Mouse (Mus musculus) C2C12 (cell line): Measurements from ENCODE around the gene Siglec1. TPM values are rescaled to one million over a fixed set of nuclear protein-coding genes. Genes with fewer than 3 reads are reported as not detected.
A peak's percentile ranks its signal among the peaks of the same experiment; 100 is the strongest.

ENCODE experiments used
- H3K27me3 ChIP-seq: one replicate; pipeline ENCODE4 v1.6.1; 2011; ENCODE audit not compliant: control insufficient read depth, insufficient read depth, insufficient read length
- H3K36me3 ChIP-seq: one replicate; pipeline ENCODE4 v1.6.1; 2011; ENCODE audit not compliant: control insufficient read depth, insufficient read depth
- H3K4me3 ChIP-seq: one replicate; pipeline ENCODE4 v1.5.1; 2011; ENCODE audit warnings: mild to moderate bottlenecking, control low read depth; ENCODE audit not compliant: poor library complexity, insufficient read depth, severe bottlenecking
- H3K79me2 ChIP-seq: one replicate; pipeline ENCODE4 v1.6.1; 2011; ENCODE audit not compliant: control insufficient read depth, insufficient read depth
- H3K79me3 ChIP-seq: one replicate; pipeline ENCODE4 v1.6.1; 2011; ENCODE audit warnings: low read depth, control low read depth
- H3ac ChIP-seq: one replicate; pipeline ENCODE3; 2011; ENCODE audit warnings: low read depth; ENCODE audit not compliant: control insufficient read depth, insufficient read length
- CEBPB ChIP-seq: IDR thresholded peaks from one replicate; pipeline ENCODE4 v1.6.1; 2011; ENCODE audit warnings: low read depth, mild to moderate bottlenecking, control low read depth, moderate library complexity
- CTCF ChIP-seq: IDR thresholded peaks from one replicate; pipeline ENCODE4 v1.5.1; 2011; ENCODE audit not compliant: control insufficient read depth, insufficient read depth, insufficient read length
- FOSL1 ChIP-seq: IDR thresholded peaks from one replicate; pipeline ENCODE4 v1.8.0; 2011; ENCODE audit warnings: mild to moderate bottlenecking, low read length; ENCODE audit not compliant: poor library complexity, insufficient read depth, severe bottlenecking
- MAX ChIP-seq: IDR thresholded peaks from one replicate; pipeline ENCODE4 v1.6.1; 2011; ENCODE audit warnings: mild to moderate bottlenecking, control low read depth
- MYOD1 ChIP-seq: IDR thresholded peaks from one replicate; pipeline ENCODE4 v1.6.1; 2011; ENCODE audit warnings: low read depth; ENCODE audit not compliant: control insufficient read depth, insufficient read length
- MYOG ChIP-seq: IDR thresholded peaks from one replicate; pipeline ENCODE4 v1.6.1; 2011; ENCODE audit not compliant: control insufficient read depth, insufficient read length; ENCODE audit errors: extremely low read depth
- USF1 ChIP-seq: IDR thresholded peaks from one replicate; pipeline ENCODE4 v1.6.1; 2011; ENCODE audit warnings: low read depth, mild to moderate bottlenecking, control low read depth, moderate library complexity
- polyA plus RNA-seq: library from polyadenylated mRNA; unstranded; fragments of >200 nt; fragmentation: generic; extraction: Trizol; gene quantifications from one replicate; pipeline ENCODE4 v1.2.1, GENCODE M21; 2012; ENCODE audit warnings: missing spikeins

Siglec1 gene
- polyA plus RNA-seq, 1 experiment: 0.01 TPM

- no peak overlapping the region for H3K4me3 ChIP-seq
- H3K36me3 ChIP-seq: no peaks in the 10 kb centered on the region
- H3ac ChIP-seq: no peak overlapping the region
- TF ChIP-seq MAX: no peak
- peaks cover 12% of the 10 kb centered on the region for H3K27me3 ChIP-seq
- H3K79me3 ChIP-seq: no peaks in the 10 kb centered on the region
- H3K79me2 ChIP-seq: no peaks in the 10 kb centered on the region
Measured at GRCm38 (mm10) chr2:131044354-131044852, 42.2 kb downstream of the Siglec1 start.

GRCm38 (mm10) chr2:131042988-131043387 is 43.6 kb downstream of the Siglec1 start, which contains the start of gene Gfra4:
Gene Gfra4, minus strand, starts transcription at chr2:131043088.
- H3K27me3 ChIP-seq: peaks cover 12% of the 10 kb centered on the region
- no peaks in the 10 kb centered on the region for H3K36me3 ChIP-seq
- no peaks in the 10 kb centered on the region for H3K79me3 ChIP-seq
- no peak within 1 kb of the TSS for H3K4me3 ChIP-seq
- no peak within 1 kb of the TSS for H3ac ChIP-seq
- no peaks in the 10 kb centered on the region for H3K79me2 ChIP-seq
- TF ChIP-seq MYOG (no peak), FOSL1 (no peak), USF1 (no peak), CTCF (no peak), CEBPB (no peak), MYOD1 (no peak), MAX (no peak)

DNA sequence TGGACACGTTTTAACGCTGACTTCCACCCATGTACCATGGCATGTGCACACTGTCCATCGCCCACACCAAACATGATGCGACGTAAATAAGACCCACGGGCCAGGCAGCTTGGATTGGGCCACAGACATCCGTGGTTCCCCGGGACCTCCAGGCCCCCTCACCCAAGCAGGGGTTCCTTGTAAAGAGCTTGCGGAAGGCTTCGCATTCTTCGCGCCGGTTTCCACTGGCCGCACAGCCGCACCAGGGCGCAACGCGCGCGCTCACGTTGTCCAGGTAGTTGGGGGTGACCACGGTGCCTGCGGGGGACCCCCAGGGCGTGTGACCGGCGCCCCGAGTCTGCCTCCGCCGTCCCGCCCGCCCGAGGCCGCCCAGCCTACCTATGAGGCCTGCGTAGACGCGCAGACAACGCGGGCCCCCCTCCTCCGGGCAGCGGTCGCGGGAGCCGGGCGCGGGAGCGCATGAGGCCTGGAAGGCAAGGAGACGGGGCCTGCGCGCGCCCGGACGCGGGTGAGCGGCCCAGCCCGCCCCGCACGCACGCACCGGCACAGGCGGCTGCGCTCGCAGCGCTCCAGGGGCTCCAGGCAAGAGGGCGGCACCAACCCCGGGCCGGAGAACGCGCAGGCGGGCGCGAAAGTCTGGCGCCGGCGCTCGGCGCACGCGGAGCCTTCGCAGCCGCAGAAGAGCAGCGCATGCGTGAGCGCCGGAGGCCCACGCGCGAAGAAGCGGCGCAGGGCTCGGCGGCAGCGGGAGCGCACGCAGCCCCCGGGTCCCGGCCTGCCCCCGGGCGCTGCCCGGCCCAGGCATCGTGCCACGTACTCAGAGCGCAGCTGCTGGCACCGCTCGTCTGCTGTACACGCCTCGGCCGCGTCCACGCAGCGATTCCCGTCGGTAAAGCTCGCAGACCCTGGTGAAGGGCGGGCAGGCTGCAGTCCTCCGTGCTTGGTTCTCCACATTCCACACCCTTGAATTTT is 45.4 kb downstream of the Siglec1 start:
- no peaks in the 10 kb centered on the region for H3K36me3 ChIP-seq
- H3K4me3 ChIP-seq: no peak overlapping the region
- peaks cover 12% of the 10 kb centered on the region for H3K27me3 ChIP-seq
- no peaks in the 10 kb centered on the region for H3K79me2 ChIP-seq
- TF ChIP-seq FOSL1: no peak
- no peak for TF ChIP-seq CEBPB
- TF ChIP-seq CTCF: no peak
- TF ChIP-seq MYOG: no peak
- no peak for TF ChIP-seq MAX
- TF ChIP-seq MYOD1: no peak
- no peak for TF ChIP-seq USF1
- H3K79me3 ChIP-seq: no peaks in the 10 kb centered on the region
- H3ac ChIP-seq: no peak overlapping the region

- no peaks in the 10 kb centered on the region for H3K36me3 ChIP-seq
- no peaks in the 10 kb centered on the region for H3K79me2 ChIP-seq
- H3K4me3 ChIP-seq: no peak overlapping the region
- H3ac ChIP-seq: no peak overlapping the region
- peaks cover 12% of the 10 kb centered on the region for H3K27me3 ChIP-seq
- TF ChIP-seq CTCF (no peak), FOSL1 (no peak), USF1 (no peak), MYOD1 (no peak), CEBPB (no peak), MYOG (no peak), MAX (no peak)
- H3K79me3 ChIP-seq: no peaks in the 10 kb centered on the region
Measured at GRCm38 (mm10) chr2:131038675-131039074, 47.9 kb downstream of the Siglec1 start.

DNA sequence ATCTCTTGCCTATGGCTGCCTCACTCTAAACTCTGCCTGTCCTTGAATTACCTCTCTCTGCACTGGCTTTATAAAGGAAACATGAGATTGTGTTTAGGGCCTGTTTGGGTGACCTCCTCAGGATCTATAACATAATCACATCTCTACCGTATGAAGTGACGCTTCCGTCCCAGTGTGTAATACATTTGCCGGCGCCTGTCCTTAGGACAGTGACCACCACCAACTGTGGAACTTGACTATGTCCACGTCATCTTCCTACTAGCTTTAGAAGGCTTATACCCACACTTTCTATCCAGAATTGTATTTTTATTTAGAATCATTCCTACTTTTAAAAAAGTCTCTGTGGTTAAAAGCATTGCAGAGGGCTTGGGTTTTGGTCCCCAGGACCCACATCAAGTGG is 48.4 kb downstream of the Siglec1 start:
- no peaks in the 10 kb centered on the region for H3K79me3 ChIP-seq
- H3K36me3 ChIP-seq: no peaks in the 10 kb centered on the region
- no peak overlapping the region for H3K4me3 ChIP-seq
- H3K27me3 ChIP-seq: peaks cover 12% of the 10 kb centered on the region
- H3ac ChIP-seq: no peak overlapping the region
- H3K79me2 ChIP-seq: no peaks in the 10 kb centered on the region
- TF ChIP-seq MAX (no peak), USF1 (no peak)

DNA sequence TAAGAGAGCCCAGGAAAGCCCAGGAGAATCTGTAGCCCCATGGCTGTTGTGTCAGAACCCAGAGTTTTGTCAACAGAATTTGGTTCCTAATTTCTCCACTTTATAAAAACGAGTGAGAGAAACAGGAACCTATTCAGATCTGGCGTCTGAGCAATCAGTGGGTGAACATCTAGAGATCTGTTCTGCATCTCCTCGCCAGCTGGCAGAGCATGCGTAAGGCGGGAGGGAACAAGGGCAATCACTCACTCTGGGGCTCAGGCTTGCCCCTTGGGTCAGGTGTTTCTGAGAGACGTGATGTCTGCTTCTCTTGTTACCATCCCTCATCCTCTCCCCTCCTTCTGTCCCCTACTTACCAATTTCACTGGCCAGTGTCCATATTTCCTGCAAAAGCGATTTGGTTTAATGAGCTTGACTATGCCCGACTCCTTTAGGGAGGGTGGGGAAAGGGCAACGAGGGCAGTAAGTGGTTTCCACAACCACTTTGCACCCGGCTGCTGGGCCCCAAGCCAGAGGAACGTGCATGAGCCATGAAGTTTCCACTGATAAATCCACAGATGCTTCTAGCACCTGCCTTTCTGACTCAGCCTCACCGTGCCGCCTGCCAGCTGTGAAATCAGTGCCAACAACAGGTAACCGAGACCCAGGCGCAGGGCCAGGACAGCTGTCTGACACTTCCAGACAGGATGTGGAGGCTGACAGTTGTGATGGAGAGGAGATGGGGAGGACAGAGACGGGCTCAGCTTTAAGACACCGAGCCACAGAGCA is 49.2 kb downstream of the Siglec1 start:
- Histone ChIP-seq H3ac (no peak overlapping the region), H3K36me3 (no peaks in the 10 kb centered on the region), H3K4me3 (no peak overlapping the region), H3K79me3 (no peaks in the 10 kb centered on the region), H3K79me2 (no peaks in the 10 kb centered on the region), H3K27me3 (peaks cover 12% of the 10 kb centered on the region)
- TF ChIP-seq MYOD1: peak; percentile 89
- no peak for TF ChIP-seq MYOG
- TF ChIP-seq USF1: no peak
- peak; percentile 5 for TF ChIP-seq FOSL1
